Mouse (Mus musculus): Measurements from ENCODE around the gene Mtap.

DNA sequence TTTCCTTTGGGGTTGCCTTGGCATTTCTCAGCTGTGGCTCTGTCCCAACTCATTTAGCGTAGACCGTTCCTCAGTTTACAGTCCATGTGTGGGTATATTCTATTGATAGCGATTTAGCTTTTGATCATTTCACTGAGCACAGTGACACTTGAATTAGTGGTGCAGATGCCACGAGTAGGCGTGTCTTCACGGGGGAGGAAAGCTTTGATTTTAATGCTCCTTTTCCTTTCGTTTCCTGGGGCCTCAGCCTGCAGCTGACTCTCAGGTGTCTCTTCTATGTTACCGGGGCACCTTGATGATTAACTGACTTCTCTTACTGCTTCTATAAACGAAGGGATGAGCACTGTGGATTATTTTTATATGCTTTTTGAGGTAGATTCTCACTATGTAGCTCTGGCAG, 32.0 kb downstream of the Mtap start:
- no peak for TF ChIP-seq EP300 (IDR thresholded peaks at IDR 0.05; ENCODE audit: insufficient read depth, low read depth, low read length)
- no peak for TF ChIP-seq POLR2A (IDR thresholded peaks at IDR 0.05; ENCODE audit: insufficient read depth, low read length)
